Mouse (Mus musculus) midbrain, embryonic 11.5 days (tissue): ENCODE data around the gene Krt14. TPM values are rescaled to one million over a fixed set of nuclear protein-coding genes. Genes with fewer than 3 reads are reported as not detected.
"Not testable (repeated sequence)": the region's sequence is repeated elsewhere in the genome, so short reads cannot be mapped to it uniquely, and the experiment has no call there.

Source experiments
- ATAC-seq: fragments of 200-750 bp; cut with Nextera tagmentation; 2 replicates; pipeline ENCODE4 v1.8.0; 2017; ENCODE audit warnings: moderate TSS enrichment, moderate library complexity; ENCODE audit not compliant: low FRiP score
- DNase-seq: peaks from one replicate; pipeline ENCODE4 v3.0.0; 2015; ENCODE audit warnings: low spot score; ENCODE audit errors: missing footprints
- H3K27ac ChIP-seq: fragments of 300-500 bp; sonication (generic); 2 replicates; pipeline ENCODE4 v1.5.1; 2014; ENCODE audit warnings: low read depth, low read length
- H3K27me3 ChIP-seq: fragments of 300-500 bp; sonication (generic); 2 replicates; pipeline ENCODE4 v1.6.1; 2014; ENCODE audit warnings: mild to moderate bottlenecking, low read length, moderate library complexity, mixed read lengths; ENCODE audit not compliant: control insufficient read depth, insufficient read depth
- H3K36me3 ChIP-seq: fragments of 300-500 bp; sonication (generic); 2 replicates; pipeline ENCODE4 v1.6.1; 2014; ENCODE audit warnings: mild to moderate bottlenecking, low read length, moderate library complexity, mixed read lengths; ENCODE audit not compliant: control insufficient read depth, insufficient read depth
- H3K4me1 ChIP-seq: fragments of 300-500 bp; sonication (generic); 2 replicates; pipeline ENCODE4 v1.6.1; 2014; ENCODE audit warnings: low read length; ENCODE audit not compliant: control insufficient read depth, insufficient read depth
- H3K4me2 ChIP-seq: fragments of 300-500 bp; sonication (generic); 2 replicates; pipeline ENCODE4 v1.6.1; 2014; ENCODE audit warnings: mild to moderate bottlenecking, moderate library complexity
- H3K4me3 ChIP-seq: fragments of 300-500 bp; sonication (generic); 2 replicates; pipeline ENCODE4 v1.5.1; 2014; ENCODE audit warnings: low read depth, low read length
- H3K9ac ChIP-seq: fragments of 300-500 bp; sonication (generic); 2 replicates; pipeline ENCODE4 v1.6.1; 2014; ENCODE audit warnings: low read length
- H3K9me3 ChIP-seq: fragments of 300-500 bp; sonication (generic); 2 replicates; pipeline ENCODE4 v1.6.1; 2016; ENCODE audit warnings: low read length; ENCODE audit not compliant: control insufficient read depth
- WGBS: fragments of 180-500 bp; shearing (Covaris S2); extraction: QIAGEN DNeasy Blood & Tissue Kit; methylation state at CpG from one replicate; pipeline ENCODE4 v1.1.7; 2014; 5-methylcytosine and 5-hydroxymethylcytosine counted together
- polyA plus RNA-seq: library from polyadenylated mRNA; unstranded; fragments of >200 nt; fragmentation: Nextera tagmentation; extraction: Ambion mirVana; gene quantifications from 2 replicates; pipeline ENCODE4 v1.2.1, GENCODE M21; 2014

The Krt14 gene
- 1.2 and 1.5 TPM in 2 replicates for polyA plus RNA-seq

GRCm38 (mm10) chr11:100207498-100207897, at the start of gene Krt14:
TSS of gene Krt14 (minus strand) at chr11:100207548.
- WGBS = 94% methylated on average over 8 of the region's 8 CpGs
- H3K9ac ChIP-seq = no peak within 1 kb of the TSS
- H3K4me1 ChIP-seq = no peaks in the 10 kb centered on the region
- ATAC-seq = no peak
- H3K27me3 ChIP-seq = no peaks in the 10 kb centered on the region
- H3K27ac ChIP-seq = no peak within 1 kb of the TSS
- no peak within 1 kb of the TSS for H3K4me2 ChIP-seq
- no peak for DNase-seq
- no peaks in the 10 kb centered on the region for H3K36me3 ChIP-seq
- no peak within 1 kb of the TSS for H3K4me3 ChIP-seq
- H3K9me3 ChIP-seq = no peaks in the 10 kb centered on the region

GRCm38 (mm10) chr11:100255514-100255913, 48.2 kb upstream of the Krt14 start:
- H3K9ac ChIP-seq = no peak overlapping the region
- ATAC-seq (no peak), DNase-seq (peak; percentile 72)
- no peak overlapping the region for H3K27ac ChIP-seq
- H3K4me3 ChIP-seq = no peak overlapping the region
- 89% methylated on average over 6 of the region's 6 CpGs for WGBS
- H3K27me3 ChIP-seq = no peaks in the 10 kb centered on the region
- no peaks in the 10 kb centered on the region for H3K36me3 ChIP-seq
- H3K4me2 ChIP-seq = no peak overlapping the region
- H3K9me3 ChIP-seq = no peaks in the 10 kb centered on the region
- H3K4me1 ChIP-seq = no peaks in the 10 kb centered on the region; the same call in 1 of the 2 replicates

DNA sequence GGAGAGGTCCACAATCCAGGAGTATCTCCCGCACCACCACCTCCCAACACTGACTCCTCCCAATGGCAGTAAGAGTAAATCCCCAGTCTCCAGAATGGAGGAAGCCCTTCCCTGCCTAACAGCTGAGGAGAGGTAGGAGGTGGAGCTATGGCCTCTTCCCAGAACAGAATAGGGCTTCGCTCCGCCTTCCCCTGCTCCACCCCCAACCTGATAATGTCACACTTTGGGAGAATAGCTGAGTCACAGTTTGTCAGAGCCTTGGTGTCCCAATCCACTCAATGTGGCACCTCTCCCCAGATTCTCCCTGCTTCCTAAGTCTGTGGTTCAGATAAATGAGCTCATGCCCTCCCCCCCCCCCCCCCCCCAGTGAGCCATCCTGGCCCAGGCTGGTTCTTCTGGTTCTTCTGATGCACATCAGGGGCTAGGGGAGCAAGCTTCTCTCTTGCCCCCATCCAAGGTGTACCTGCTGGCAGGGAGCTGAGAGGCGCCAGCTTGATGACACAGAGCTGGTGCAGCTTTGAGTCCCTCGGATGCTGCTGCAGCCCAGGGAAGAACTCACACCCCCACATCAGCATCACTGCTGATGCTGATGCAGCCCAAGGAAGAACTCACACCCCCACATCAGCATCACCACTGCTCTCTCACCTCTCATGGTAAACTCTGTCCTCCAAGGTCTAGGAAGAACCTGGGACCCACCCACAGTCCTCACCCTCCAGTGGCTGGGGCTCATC, 47.2 kb upstream of the Krt14 start:
- H3K4me1 ChIP-seq = no peaks in the 10 kb centered on the region; the same call in 1 of the 2 replicates
- DNase-seq (peak; percentile 31), ATAC-seq (no peak)
- no peaks in the 10 kb centered on the region for H3K9me3 ChIP-seq
- 71% methylated on average over 5 of the region's 5 CpGs for WGBS
- no peak overlapping the region for H3K27ac ChIP-seq
- H3K4me2 ChIP-seq = no peak overlapping the region
- H3K4me3 ChIP-seq = no peak overlapping the region
- H3K36me3 ChIP-seq = no peaks in the 10 kb centered on the region
- no peaks in the 10 kb centered on the region for H3K27me3 ChIP-seq
- H3K9ac ChIP-seq = no peak overlapping the region

DNA sequence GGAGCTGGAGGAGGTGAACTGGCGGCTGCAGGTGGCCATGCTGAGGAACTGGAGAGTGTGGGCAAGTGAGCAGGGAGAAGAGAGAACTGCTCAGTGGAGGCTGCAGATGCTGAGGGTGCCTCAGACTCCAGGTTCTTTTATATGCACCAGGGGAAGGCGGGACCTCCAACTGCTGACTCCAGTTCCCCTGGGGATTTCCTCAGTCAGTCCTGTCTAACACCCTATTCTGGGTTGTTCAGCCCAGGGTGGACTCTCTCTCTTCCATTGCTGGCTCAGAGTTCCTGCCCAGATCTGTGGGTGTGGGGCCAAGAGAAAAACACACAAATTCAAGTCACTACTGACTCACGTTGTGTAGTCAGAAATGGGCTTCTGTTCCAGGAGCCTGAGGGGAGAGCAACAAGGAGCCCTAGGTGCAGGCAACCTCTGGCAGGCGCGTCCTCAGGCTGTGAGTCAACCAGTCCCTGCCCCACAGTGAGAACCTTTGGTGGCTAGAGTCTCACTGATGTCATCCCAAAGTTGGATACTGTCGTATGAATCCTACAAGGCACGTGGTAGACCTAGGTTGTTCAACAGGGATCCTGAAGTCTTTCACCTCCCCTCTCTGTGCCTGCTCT, 41.6 kb upstream of the Krt14 start, which contains the start of gene Krt16:
Gene Krt16 (minus strand): TSS at position 51 of the 614 bp plus-strand sequence.
- DNase-seq = peak; percentile 1
- H3K9me3 ChIP-seq = no peaks in the 10 kb centered on the region
- 90% methylated on average over 7 of the region's 7 CpGs for WGBS
- no peak for ATAC-seq
- no peak within 1 kb of the TSS for H3K27ac ChIP-seq
- no peak within 1 kb of the TSS for H3K4me3 ChIP-seq
- no peaks in the 10 kb centered on the region for H3K4me1 ChIP-seq
- no peak within 1 kb of the TSS for H3K9ac ChIP-seq
- no peak within 1 kb of the TSS for H3K4me2 ChIP-seq
- no peaks in the 10 kb centered on the region for H3K27me3 ChIP-seq
- no peaks in the 10 kb centered on the region for H3K36me3 ChIP-seq

- H3K9ac ChIP-seq, DNase-seq, H3K36me3 ChIP-seq, H3K4me1 ChIP-seq, H3K4me2 ChIP-seq, H3K4me3 ChIP-seq, H3K27ac ChIP-seq, H3K9me3 ChIP-seq, ATAC-seq, H3K27me3 ChIP-seq: not testable (repeated sequence)
- WGBS = 76% methylated on average over 7 of the region's 7 CpGs
These were observed 39.1 kb upstream of the Krt14 start for GRCm38 (mm10) chr11:100246471-100246870.

GRCm38 (mm10) chr11:100240272-100240671, 32.9 kb upstream of the Krt14 start:
- ATAC-seq, H3K4me3 ChIP-seq: not testable (repeated sequence)

GRCm38 (mm10) chr11:100221741-100222140, 14.4 kb upstream of the Krt14 start:
- no peak for ATAC-seq
- 73% methylated on average over 8 of the region's 8 CpGs for WGBS
- Histone ChIP-seq H3K4me1 (no peaks in the 10 kb centered on the region), H3K36me3 (no peaks in the 10 kb centered on the region), H3K9ac (no peak overlapping the region), H3K27me3 (no peaks in the 10 kb centered on the region), H3K4me3 (no peak overlapping the region), H3K9me3 (no peaks in the 10 kb centered on the region; the same call in 1 of the 2 replicates), H3K4me2 (no peak overlapping the region), H3K27ac (no peak overlapping the region)
- DNase-seq = no peak

More at GRCm38 (mm10) chr11:100240272-100240671, 32.9 kb upstream of the Krt14 start:
- WGBS = 95% methylated on average over 4 of the region's 4 CpGs
- H3K36me3 ChIP-seq, H3K9ac ChIP-seq, H3K4me2 ChIP-seq, DNase-seq, H3K27ac ChIP-seq, H3K9me3 ChIP-seq, H3K4me1 ChIP-seq, H3K27me3 ChIP-seq: not testable (repeated sequence)

- no peaks in the 10 kb centered on the region for H3K27me3 ChIP-seq
These were observed 12.0 kb upstream of the Krt14 start for GRCm38 (mm10) chr11:100219304-100219703.

DNA sequence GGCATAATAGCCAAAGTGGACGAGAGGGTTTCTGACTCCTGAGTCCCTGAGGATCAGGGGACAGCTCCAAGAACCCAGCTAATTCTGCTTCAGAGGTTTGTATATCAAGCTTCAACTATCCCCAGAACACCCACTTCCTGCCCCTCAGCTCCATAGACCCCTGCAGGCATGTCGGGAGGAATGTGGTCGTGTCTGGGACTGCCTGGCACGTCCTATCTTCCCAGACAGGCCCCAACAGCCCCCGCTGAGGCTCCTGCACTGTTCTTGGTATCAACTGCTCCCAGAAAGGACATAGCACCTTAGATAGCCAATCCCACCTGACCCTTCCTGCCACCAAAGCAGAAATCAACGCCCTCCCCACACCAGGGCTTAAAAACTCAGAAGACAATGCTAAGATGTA, 1.2 kb upstream of the Krt14 start:
- DNase-seq (no peak), ATAC-seq (no peak)
- H3K9ac ChIP-seq = no peak overlapping the region
- H3K27ac ChIP-seq = no peak overlapping the region
- no peaks in the 10 kb centered on the region for H3K36me3 ChIP-seq
- WGBS = 68% methylated on average over 6 of the region's 6 CpGs
- no peak overlapping the region for H3K4me3 ChIP-seq
- H3K4me1 ChIP-seq = no peaks in the 10 kb centered on the region
- H3K9me3 ChIP-seq = no peaks in the 10 kb centered on the region
- H3K27me3 ChIP-seq = no peaks in the 10 kb centered on the region
- H3K4me2 ChIP-seq = no peak overlapping the region

More at GRCm38 (mm10) chr11:100219304-100219703, 12.0 kb upstream of the Krt14 start:
- Histone ChIP-seq H3K36me3 (no peaks in the 10 kb centered on the region), H3K4me3 (no peak overlapping the region), H3K9me3 (no peaks in the 10 kb centered on the region), H3K27ac (no peak overlapping the region), H3K4me2 (no peak overlapping the region), H3K9ac (no peak overlapping the region), H3K4me1 (no peaks in the 10 kb centered on the region)
- DNase-seq (no peak), ATAC-seq (no peak)
- 91% methylated on average over 4 of the region's 4 CpGs for WGBS
